Mouse (Mus musculus): ENCODE results near the gene Slc16a14.

DNA sequence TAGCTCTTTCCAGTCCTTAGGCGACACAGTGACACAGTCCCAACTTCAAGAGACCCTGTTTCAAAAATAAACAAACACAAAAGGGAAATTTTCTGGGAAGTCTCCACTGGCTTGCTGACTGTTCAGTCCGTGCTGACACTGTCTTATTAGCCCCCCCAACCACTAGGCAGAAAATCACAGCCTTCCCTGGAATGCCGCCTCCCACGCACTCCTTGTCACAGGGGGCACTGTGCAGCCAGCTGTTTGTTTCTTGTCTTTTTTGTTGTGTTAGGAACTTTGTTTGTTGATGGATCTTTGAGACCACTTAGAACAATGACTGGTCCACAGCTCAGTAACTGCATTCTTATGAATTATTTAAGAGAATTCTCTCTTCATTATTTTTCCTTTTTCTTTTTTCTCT lies 51.0 kb downstream of the Slc16a14 start:
- TF ChIP-seq EP300 (IDR thresholded peaks at IDR 0.05; ENCODE audit: low read depth) = no peak
- TF ChIP-seq CTCF (IDR thresholded peaks at IDR 0.05; ENCODE audit: low read depth) = no peak
